Mouse (Mus musculus): ENCODE measurements around the gene C1qtnf1. TPM values are rescaled to one million over a fixed set of nuclear protein-coding genes. Genes with fewer than 3 reads are reported as not detected.
A peak's percentile ranks its signal among the peaks of the same experiment; 100 is the strongest.

Gene C1qtnf1
- polyA plus RNA-seq, 1 experiment from 2014 or later: 4.8 TPM

GRCm38 (mm10) chr11:118413055-118413454, 14.9 kb upstream of the C1qtnf1 start:
- peaks cover 24% of the 10 kb centered on the region for H3K36me3 ChIP-seq
- 82% methylated on average over 4 of the region's 4 CpGs for WGBS
- no peak for ATAC-seq (ENCODE audit: low FRiP score)

DNA sequence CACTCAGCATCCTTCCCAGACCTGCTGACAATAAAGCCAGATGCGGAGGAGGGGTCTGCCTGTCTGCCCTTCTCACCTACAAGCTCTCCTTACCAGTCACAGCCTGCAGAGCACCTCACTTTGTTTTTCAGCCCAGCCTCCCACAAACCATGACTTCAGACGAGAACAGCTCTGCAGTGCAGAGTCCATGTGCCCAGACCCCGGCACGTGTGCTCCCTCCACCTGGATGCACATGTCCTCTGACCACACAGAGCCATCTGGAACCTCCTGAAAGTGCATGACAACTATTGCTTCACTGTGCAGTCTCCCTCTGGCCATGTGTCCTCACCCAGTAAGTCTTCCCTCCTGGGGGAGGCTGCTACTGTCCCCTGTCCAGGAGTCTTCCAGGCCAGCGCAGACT, 13.7 kb upstream of the C1qtnf1 start:
- Histone ChIP-seq H3K9ac (replicated peaks) (no peak overlapping the region), H3K36me3 (peaks cover 18% of the 10 kb centered on the region), H3K4me1 (peaks cover 40% of the 10 kb centered on the region), H3K4me2 (no peak overlapping the region), H3K27me3 (replicated peaks) (no peaks in the 10 kb centered on the region), H3K27ac (replicated peaks) (no peak overlapping the region), H3K4me3 (replicated peaks) (no peak overlapping the region), H3K9me3 (replicated peaks) (no peaks in the 10 kb centered on the region)
- no peak for ATAC-seq (ENCODE audit: low FRiP score)
- 94% methylated on average over 5 of the region's 5 CpGs for WGBS

More at GRCm38 (mm10) chr11:118413055-118413454, 14.9 kb upstream of the C1qtnf1 start:
- H3K4me2 ChIP-seq: no peak overlapping the region
- no peaks in the 10 kb centered on the region for H3K27me3 ChIP-seq (replicated peaks)
- H3K4me1 ChIP-seq: peaks cover 34% of the 10 kb centered on the region
- H3K4me3 ChIP-seq (replicated peaks): no peak overlapping the region
- H3K9me3 ChIP-seq (replicated peaks): no peaks in the 10 kb centered on the region
- no peak overlapping the region for H3K9ac ChIP-seq (replicated peaks)
- no peak overlapping the region for H3K27ac ChIP-seq (replicated peaks)

- no peak for ATAC-seq (ENCODE audit: low FRiP score)
- Histone ChIP-seq H3K4me3 (replicated peaks) (no peak overlapping the region), H3K4me1 (peaks cover 46% of the 10 kb centered on the region), H3K27ac (replicated peaks) (no peak overlapping the region), H3K9ac (replicated peaks) (no peak overlapping the region), H3K27me3 (replicated peaks) (no peaks in the 10 kb centered on the region), H3K4me2 (no peak overlapping the region), H3K9me3 (replicated peaks) (no peaks in the 10 kb centered on the region), H3K36me3 (peaks cover 6% of the 10 kb centered on the region)
- WGBS: 87% methylated on average over 6 of the region's 6 CpGs
Observed at GRCm38 (mm10) chr11:118415630-118416029, 12.4 kb upstream of the C1qtnf1 start.

DNA sequence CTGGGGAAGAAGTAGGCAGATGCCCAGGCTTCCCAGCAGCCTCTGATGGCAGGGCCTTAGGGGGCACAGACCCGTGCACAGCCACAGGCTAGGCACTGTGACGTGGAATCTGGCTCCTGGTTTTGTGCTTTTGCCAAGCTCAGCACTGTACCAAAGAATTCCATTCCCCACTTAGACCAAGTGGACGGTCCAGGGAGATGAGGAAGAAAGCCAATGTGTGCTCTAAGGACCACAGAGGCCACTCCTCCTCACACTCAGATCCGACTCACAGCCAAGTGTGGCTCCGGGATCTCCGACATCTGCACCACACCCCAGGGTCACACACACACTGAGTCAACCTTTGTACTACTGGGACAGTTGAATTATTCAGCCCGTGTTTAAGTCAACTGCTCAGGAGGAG, 12.0 kb upstream of the C1qtnf1 start:
- WGBS: 81% methylated on average over 7 of the region's 7 CpGs

GRCm38 (mm10) chr11:118417496-118417895, 10.5 kb upstream of the C1qtnf1 start:
- Histone ChIP-seq H3K27ac (replicated peaks) (no peak overlapping the region), H3K4me3 (replicated peaks) (peak overlapping the region; percentile 67), H3K27me3 (replicated peaks) (no peaks in the 10 kb centered on the region), H3K4me2 (peak overlapping the region; percentile 85), H3K4me1 (peaks cover 46% of the 10 kb centered on the region), H3K9me3 (replicated peaks) (no peaks in the 10 kb centered on the region), H3K36me3 (no peaks in the 10 kb centered on the region), H3K9ac (replicated peaks) (peak overlapping the region; percentile 75)
- WGBS: 95% methylated on average over 9 of the region's 9 CpGs
- no peak for ATAC-seq (ENCODE audit: low FRiP score)

More for the DNA sequence above, 12.0 kb upstream of the C1qtnf1 start:
- Histone ChIP-seq H3K9me3 (replicated peaks) (no peaks in the 10 kb centered on the region), H3K4me1 (peaks cover 46% of the 10 kb centered on the region), H3K27me3 (replicated peaks) (no peaks in the 10 kb centered on the region), H3K9ac (replicated peaks) (no peak overlapping the region), H3K27ac (replicated peaks) (no peak overlapping the region), H3K4me3 (replicated peaks) (no peak overlapping the region), H3K36me3 (peaks cover 2% of the 10 kb centered on the region), H3K4me2 (no peak overlapping the region)
- no peak for ATAC-seq (ENCODE audit: low FRiP score)

GRCm38 (mm10) chr11:118418442-118418833, 9.6 kb upstream of the C1qtnf1 start:
- Histone ChIP-seq H3K4me1 (peaks cover 45% of the 10 kb centered on the region), H3K4me2 (peak overlapping the region; percentile 85), H3K4me3 (replicated peaks) (peak overlapping the region; percentile 67), H3K27me3 (replicated peaks) (no peaks in the 10 kb centered on the region), H3K9me3 (replicated peaks) (no peaks in the 10 kb centered on the region), H3K27ac (replicated peaks) (peak overlapping the region; percentile 70), H3K9ac (replicated peaks) (peak overlapping the region; percentile 75), H3K36me3 (no peaks in the 10 kb centered on the region)
- WGBS: 2% methylated on average over 12 of the region's 12 CpGs
- peak; percentile 43 for ATAC-seq (ENCODE audit: low FRiP score)

- peak; percentile 93 for ATAC-seq (ENCODE audit: low FRiP score)
- peak within 1 kb of the TSS; percentile 86 for H3K4me2 ChIP-seq
- under 1% methylated on average over 50 of the region's 50 CpGs for WGBS
- H3K27me3 ChIP-seq (replicated peaks): no peaks in the 10 kb centered on the region
- no peaks in the 10 kb centered on the region for H3K36me3 ChIP-seq
- H3K4me3 ChIP-seq (replicated peaks): peak within 1 kb of the TSS; percentile 67
- peaks cover 51% of the 10 kb centered on the region for H3K4me1 ChIP-seq
- peak within 1 kb of the TSS; percentile 72 for H3K27ac ChIP-seq (replicated peaks)
- H3K9me3 ChIP-seq (replicated peaks): no peaks in the 10 kb centered on the region
- H3K9ac ChIP-seq (replicated peaks): peak within 1 kb of the TSS; percentile 75
Observed at GRCm38 (mm10) chr11:118418834-118419504, 9.0 kb upstream of the C1qtnf1 start, which contains the start of gene Cant1. Gene Cant1, minus strand, starts transcription at chr11:118419086.

GRCm38 (mm10) chr11:118420261-118420660, 7.7 kb upstream of the C1qtnf1 start:
- Histone ChIP-seq H3K4me1 (peaks cover 55% of the 10 kb centered on the region), H3K27ac (replicated peaks) (no peak overlapping the region), H3K36me3 (no peaks in the 10 kb centered on the region), H3K9ac (replicated peaks) (no peak overlapping the region), H3K9me3 (replicated peaks) (no peaks in the 10 kb centered on the region), H3K4me2 (no peak overlapping the region), H3K4me3 (replicated peaks) (no peak overlapping the region), H3K27me3 (replicated peaks) (no peaks in the 10 kb centered on the region)
- 85% methylated on average over 7 of the region's 7 CpGs for WGBS
- ATAC-seq (ENCODE audit: low FRiP score): no peak

- ATAC-seq (ENCODE audit: low FRiP score): no peak; the same call in 1 of the 2 replicates
Observed at GRCm38 (mm10) chr11:118423266-118423971, 4.6 kb upstream of the C1qtnf1 start.

DNA sequence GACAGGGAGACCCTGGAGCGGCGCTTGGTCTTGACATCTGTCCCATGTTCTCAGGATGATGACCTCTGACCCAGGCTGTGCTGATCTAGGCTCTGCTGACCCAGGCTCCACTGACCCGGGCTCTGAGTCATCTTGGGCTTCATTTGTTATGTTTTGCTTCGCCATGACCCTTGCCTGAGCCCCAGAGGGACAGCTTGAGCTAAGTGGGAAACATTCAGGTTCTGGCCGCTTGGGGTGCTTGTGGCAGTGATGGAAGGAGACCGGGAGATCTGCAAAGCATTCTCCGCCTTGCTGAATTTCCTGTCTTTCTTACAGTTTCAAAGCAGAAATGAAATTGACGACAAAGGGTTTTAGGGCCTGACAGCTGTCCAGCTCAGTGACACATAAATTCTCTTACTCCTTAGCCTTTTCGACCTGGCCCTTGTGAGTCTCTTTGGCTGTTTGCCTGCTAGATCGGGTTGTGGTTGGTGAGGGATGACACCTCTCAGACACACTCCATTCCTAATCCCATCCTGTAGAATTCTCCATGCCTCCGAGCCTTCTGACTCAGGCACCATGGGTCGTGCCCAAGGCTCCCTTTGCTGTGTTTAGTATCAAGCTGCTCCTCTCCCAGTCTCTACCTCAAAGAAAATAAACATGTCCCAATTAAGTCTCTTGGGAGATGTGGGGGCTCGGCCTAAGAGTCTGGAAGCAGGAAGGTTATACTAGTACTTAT, 3.2 kb upstream of the C1qtnf1 start:
- H3K4me1 ChIP-seq: peaks cover 43% of the 10 kb centered on the region
- no peaks in the 10 kb centered on the region for H3K36me3 ChIP-seq
- H3K9me3 ChIP-seq (replicated peaks): no peaks in the 10 kb centered on the region
- no peaks in the 10 kb centered on the region; the same call in 1 of the 2 replicates for H3K27me3 ChIP-seq (replicated peaks)
- H3K9ac ChIP-seq (replicated peaks): no peak overlapping the region
- no peak overlapping the region for H3K27ac ChIP-seq (replicated peaks)
- ATAC-seq (ENCODE audit: low FRiP score): no peak
- 65% methylated on average over 13 of the region's 13 CpGs for WGBS
- H3K4me3 ChIP-seq (replicated peaks): no peak overlapping the region
- no peak overlapping the region for H3K4me2 ChIP-seq

More at GRCm38 (mm10) chr11:118423266-118423971, 4.6 kb upstream of the C1qtnf1 start:
- Histone ChIP-seq H3K4me1 (peaks cover 38% of the 10 kb centered on the region), H3K4me2 (peak overlapping the region; percentile 44), H3K9ac (replicated peaks) (peak overlapping the region; percentile 28; the same call in 1 of the 2 replicates), H3K4me3 (replicated peaks) (no peak overlapping the region), H3K36me3 (no peaks in the 10 kb centered on the region), H3K27me3 (replicated peaks) (no peaks in the 10 kb centered on the region; the same call in 1 of the 2 replicates), H3K9me3 (replicated peaks) (no peaks in the 10 kb centered on the region), H3K27ac (replicated peaks) (peak overlapping the region; percentile 70)
- WGBS: 6% methylated on average over 18 of the region's 18 CpGs

- Histone ChIP-seq H3K4me1 (peaks cover 55% of the 10 kb centered on the region), H3K36me3 (no peaks in the 10 kb centered on the region), H3K9ac (replicated peaks) (no peak overlapping the region), H3K27ac (replicated peaks) (no peak overlapping the region), H3K4me2 (no peak overlapping the region), H3K4me3 (replicated peaks) (no peak overlapping the region), H3K27me3 (replicated peaks) (no peaks in the 10 kb centered on the region; the same call in 1 of the 2 replicates), H3K9me3 (replicated peaks) (no peaks in the 10 kb centered on the region)
- WGBS: 79% methylated on average over 5 of the region's 5 CpGs
- ATAC-seq (ENCODE audit: low FRiP score): no peak
Observed at GRCm38 (mm10) chr11:118426765-118427164, 1.2 kb upstream of the C1qtnf1 start.
